Mouse (Mus musculus) lung, adult 2 months (tissue): Measurements from ENCODE around the gene Ptprm.

Experiments
- CTCF ChIP-seq: fragments of 200-500 bp; IDR thresholded peaks from 2 replicates; pipeline ENCODE4 v1.5.1; 2011; ENCODE audit warnings: mild to moderate bottlenecking, low read length, control low read depth; ENCODE audit not compliant: insufficient read depth
- POLR2A ChIP-seq: fragments of 200-500 bp; IDR thresholded peaks from 2 replicates; pipeline ENCODE4 v1.6.1; 2011; ENCODE audit warnings: low read depth, mild to moderate bottlenecking, control low read depth, low read length, borderline replicate concordance; ENCODE audit errors: extremely low read depth

GRCm38 (mm10) chr17:66783075-66783492 lies 571.2 kb downstream of the Ptprm start:
- TF ChIP-seq CTCF (no peak), POLR2A (no peak)
